Mouse (Mus musculus): Measurements from ENCODE around the gene Cldn34d. TPM values are rescaled to one million over a fixed set of nuclear protein-coding genes. Genes with fewer than 3 reads are reported as not detected.

Cldn34d gene
- total RNA-seq (2021): not detected
- long read RNA-seq, experiment 1: 0 reads
- long read RNA-seq, experiment 2: 0 reads

GRCm38 (mm10) chrX:76602824-76603223 lies at the start of gene Cldn34d:
Gene Cldn34d, minus strand, starts transcription at chrX:76602924.
- DNase-seq (ENCODE audit: low spot score in 2 of 2): no peak

- DNase-seq (ENCODE audit: low spot score in 2 of 2): peak; percentile 13 to 21
Measured at GRCm38 (mm10) chrX:76598459-76599206, 4.1 kb downstream of the Cldn34d start.

Other genes starting within 250 kb of the Cldn34d start
- gene Cldn34b4, start 209.6 kb downstream of the Cldn34d start, total RNA-seq (2021): not detected